Mouse (Mus musculus) spleen, postnatal 14 days (tissue): ENCODE data around the gene Kcnab3.

Source experiments
- DNase-seq, 2 experiments: peaks; one replicate each; pipeline ENCODE4 v3.0.0; 2021 to 2022; ENCODE audit warnings: low spot score in 2 of 2

Gene Kcnab3

GRCm38 (mm10) chr11:69331929-69332405 lies 5.9 kb downstream of the Kcnab3 start:
- peak; percentile 24 to 60 for DNase-seq

- no peak for DNase-seq
Observed at GRCm38 (mm10) chr11:69332713-69333253, 6.7 kb downstream of the Kcnab3 start.

GRCm38 (mm10) chr11:69333922-69334321 lies 7.9 kb downstream of the Kcnab3 start:
- DNase-seq, result no peak

GRCm38 (mm10) chr11:69334796-69335195 lies 8.7 kb downstream of the Kcnab3 start:
- DNase-seq, result no peak

GRCm38 (mm10) chr11:69340161-69341131 lies 14.4 kb downstream of the Kcnab3 start, which contains the start of gene Rnf227:
Rnf227 (plus strand) TSS chr11:69340461.
- DNase-seq, result peak; percentile 35 to 46

GRCm38 (mm10) chr11:69346441-69346840 lies 20.4 kb downstream of the Kcnab3 start:
- no peak for DNase-seq

- DNase-seq, result no peak
Observed at GRCm38 (mm10) chr11:69356544-69356943, 30.5 kb downstream of the Kcnab3 start.

- DNase-seq, result no peak
Observed at GRCm38 (mm10) chr11:69357690-69358089, 31.6 kb downstream of the Kcnab3 start.

GRCm38 (mm10) chr11:69362021-69362420 lies 36.0 kb downstream of the Kcnab3 start:
- no peak for DNase-seq

- no peak for DNase-seq
Observed at GRCm38 (mm10) chr11:69362479-69362878, 36.4 kb downstream of the Kcnab3 start.

- no peak for DNase-seq
Observed at GRCm38 (mm10) chr11:69364376-69364775, 38.3 kb downstream of the Kcnab3 start.

GRCm38 (mm10) chr11:69364910-69365309 lies 38.9 kb downstream of the Kcnab3 start:
- peak; percentile 30 to 58 for DNase-seq

- DNase-seq, result no peak
Observed at GRCm38 (mm10) chr11:69365722-69366121, 39.7 kb downstream of the Kcnab3 start.

GRCm38 (mm10) chr11:69366157-69366854 lies 40.2 kb downstream of the Kcnab3 start:
- peak; percentile 62 to 66 for DNase-seq

- no peak for DNase-seq
Observed at GRCm38 (mm10) chr11:69366855-69367615, 41.0 kb downstream of the Kcnab3 start.

GRCm38 (mm10) chr11:69367616-69368355 lies 41.7 kb downstream of the Kcnab3 start:
- DNase-seq, result peak in 1 of 2 experiments; percentile 11

- peak in 1 of 2 experiments; percentile 42 for DNase-seq
Observed at GRCm38 (mm10) chr11:69368356-69369214, 42.5 kb downstream of the Kcnab3 start.

GRCm38 (mm10) chr11:69369215-69369989 lies 43.3 kb downstream of the Kcnab3 start, which contains the start of gene Chd3:
Chd3 (minus strand) TSS chr11:69369406.
- no peak for DNase-seq
